In the genomic region with DNA sequence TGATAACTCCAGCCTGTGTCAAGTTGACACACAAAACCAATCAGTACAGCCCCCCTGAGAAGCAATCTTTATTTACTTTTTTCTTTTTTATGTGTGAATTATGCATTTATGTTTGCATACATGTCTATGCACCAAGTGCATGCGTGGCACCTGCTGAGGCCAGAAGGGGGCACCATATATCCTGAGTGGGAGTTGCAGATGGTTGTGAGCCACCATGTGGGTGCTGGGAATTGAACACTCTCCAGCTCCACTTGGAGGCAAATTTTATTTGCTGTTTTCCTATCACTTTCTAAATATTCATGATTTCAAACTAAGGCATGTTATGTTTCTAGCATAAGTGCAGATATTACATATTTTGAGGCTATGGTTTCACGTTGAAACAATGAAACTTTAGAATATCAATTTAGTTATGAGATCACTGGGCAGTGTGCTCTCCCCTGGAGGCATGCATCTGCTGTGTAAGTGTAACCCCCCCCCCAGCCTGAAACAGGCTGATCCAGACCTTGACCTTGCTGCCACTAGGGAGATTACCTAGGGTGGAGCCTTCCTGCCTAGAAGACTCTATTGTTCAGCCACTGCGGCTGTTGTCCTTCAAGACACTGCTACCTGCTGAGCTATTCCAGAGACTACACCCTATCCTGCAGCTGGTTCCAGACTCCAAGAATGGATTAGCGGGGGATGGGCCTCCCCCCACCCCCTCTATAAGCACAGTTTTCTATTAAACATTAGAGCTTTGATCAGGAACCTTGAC, we compare ENCODE assay signal across 17 mouse cellular contexts. TPM values are rescaled to one million over a fixed set of nuclear protein-coding genes. Genes with fewer than 3 reads are reported as not detected.
"Had no signal": no experiment of that assay in that cellular context is flagged by ENCODE, and none has a peak within 500 bp of the region (broad histone marks: within the 10 kb centered on the region; RNA-seq: fewer than 3 reads in every experiment).

No protein-coding gene starts in this region.

- H3K27ac ChIP-seq: kidney, embryonic 15.5 days; limb, embryonic 13.5 days; liver, embryonic 12.5 days; macrophage; midbrain, embryonic 15.5 days; neural tube, embryonic 13.5 days; stomach, embryonic 15.5 days had no signal

- H3K27me3 ChIP-seq: kidney, embryonic 15.5 days; limb, embryonic 13.5 days; liver, embryonic 12.5 days; megakaryocyte, embryonic 14.5 days; midbrain, embryonic 15.5 days; neural tube, embryonic 13.5 days; stomach, embryonic 15.5 days had no signal

- DNase-seq: kidney, adult 2 months; kidney, postnatal 14 days; left cerebral cortex, postnatal 4 days; lung, embryonic 14.5 days; lung, postnatal 14 days; retina, postnatal 1 day; right cerebral cortex, postnatal 4 days; thymus, postnatal 36 days had no signal

- H3K36me3 ChIP-seq: kidney, embryonic 15.5 days; limb, embryonic 13.5 days; liver, embryonic 12.5 days; midbrain, embryonic 15.5 days; neural tube, embryonic 13.5 days; stomach, embryonic 15.5 days had no signal

- H3K9ac ChIP-seq: kidney, embryonic 15.5 days; limb, embryonic 13.5 days; liver, embryonic 12.5 days; lung, embryonic 14.5 days; midbrain, embryonic 15.5 days; neural tube, embryonic 13.5 days; stomach, embryonic 15.5 days had no signal

- H3K4me2 ChIP-seq: kidney, embryonic 15.5 days; limb, embryonic 13.5 days; liver, embryonic 12.5 days; lung, embryonic 14.5 days; midbrain, embryonic 11.5 days; midbrain, embryonic 15.5 days; neural tube, embryonic 13.5 days; stomach, embryonic 15.5 days had no signal

- H3K4me1 ChIP-seq: liver, embryonic 12.5 days; megakaryocyte, embryonic 14.5 days; midbrain, embryonic 15.5 days; stomach, embryonic 15.5 days had no signal

- H3K9me3 ChIP-seq: kidney, embryonic 15.5 days; limb, embryonic 13.5 days; midbrain, embryonic 15.5 days; neural tube, embryonic 13.5 days; stomach, embryonic 15.5 days had no signal

- H3K4me3 ChIP-seq: kidney, embryonic 15.5 days; limb, embryonic 13.5 days; liver, embryonic 12.5 days; megakaryocyte, embryonic 14.5 days; midbrain, embryonic 15.5 days; neural tube, embryonic 13.5 days; stomach, embryonic 15.5 days had no signal

- ATAC-seq: liver, embryonic 12.5 days; midbrain, embryonic 15.5 days had no signal

RNA-seq across cellular contexts. Expression of gene Col6a6, which starts 10.6 kb away (rescaled TPM):
- polyA plus RNA-seq: macrophage had no signal
